Mouse (Mus musculus) adrenal gland, postnatal 0 days (tissue): Measurements from ENCODE around the gene Hydin. TPM values are rescaled to one million over a fixed set of nuclear protein-coding genes. Genes with fewer than 3 reads are reported as not detected.

Source experiments
- microRNA-seq: library from miRNA; unstranded; fragments of <30 nt; microRNA quantifications from one replicate; pipeline ENCODE4, GENCODE M21; 2016; ENCODE audit warnings: borderline replicate concordance; ENCODE audit not compliant: insufficient number of aligned reads
- polyA plus RNA-seq: library from polyadenylated mRNA; unstranded; fragments of >200 nt; fragmentation: Nextera tagmentation; extraction: Ambion mirVana; gene quantifications from 2 replicates; pipeline ENCODE4 v1.2.1, GENCODE M21; 2015

Hydin gene
- polyA plus RNA-seq: 0.08 TPM in 1 of 2 replicates, not detected in the other

DNA sequence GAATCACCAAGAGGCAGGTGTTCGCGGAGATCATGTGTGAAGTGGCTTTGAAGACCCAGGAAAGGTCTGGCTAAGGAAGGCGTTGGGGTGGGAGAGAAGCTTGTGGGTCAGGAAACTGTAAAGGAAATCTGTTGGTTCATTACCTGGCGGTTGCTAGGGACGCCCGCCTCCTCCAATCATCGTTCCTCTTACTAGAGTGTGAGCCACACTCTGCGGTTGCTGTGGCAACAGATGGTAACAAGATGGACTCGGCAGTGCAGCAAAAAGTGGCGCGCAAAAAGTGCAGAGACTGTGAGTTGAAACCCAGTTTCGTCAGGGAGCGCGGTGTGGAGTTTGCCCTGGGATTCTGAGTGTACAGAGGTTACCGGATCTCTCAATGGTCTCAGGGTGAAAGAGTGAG, at the start of gene Hydin:
Gene Hydin, plus strand, starts transcription at position 237 of the 400 bp plus-strand sequence.

DNA sequence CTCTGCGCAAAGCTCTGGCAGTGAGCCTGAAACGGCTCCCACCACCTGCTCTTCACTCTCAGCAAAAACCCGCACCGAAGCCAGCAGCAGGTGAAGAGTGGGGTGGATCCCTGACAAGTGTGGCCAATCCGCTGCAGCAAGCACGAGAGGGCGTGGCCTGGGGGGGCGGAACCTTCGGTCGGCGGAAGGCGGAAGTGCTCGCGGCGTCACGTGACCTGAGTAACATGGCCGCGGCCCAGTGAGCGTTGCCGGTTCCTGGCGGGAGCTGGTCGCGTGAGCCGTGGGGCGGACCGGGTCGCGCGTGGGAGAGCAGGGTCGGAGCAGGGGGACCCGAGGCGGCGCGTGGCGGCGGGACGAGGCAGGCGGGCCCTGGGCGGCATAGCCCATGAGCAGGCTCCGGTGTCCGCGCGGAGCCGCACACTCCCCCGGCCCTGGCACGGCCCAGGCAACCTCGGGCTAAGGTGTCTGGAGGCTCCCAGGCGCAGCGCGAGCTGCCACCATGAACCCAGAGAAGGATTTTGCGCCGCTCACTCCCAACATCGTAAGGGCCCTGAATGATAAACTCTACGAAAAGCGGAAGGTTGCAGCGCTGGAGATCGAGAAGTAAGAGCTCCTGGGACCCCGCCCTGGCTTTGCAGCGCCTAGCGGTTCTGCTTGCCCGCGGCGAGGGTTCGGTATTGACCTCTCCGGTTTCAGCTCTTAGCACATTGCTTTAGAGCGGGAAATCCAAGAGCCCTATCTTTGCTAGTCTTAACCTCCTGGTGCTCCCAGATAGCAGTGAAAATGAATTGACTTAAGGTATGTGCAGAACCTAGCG, 351.8 kb downstream of the Hydin start, which contains the start of gene Vac14:
Gene Vac14, plus strand, starts transcription at position 195 of the 817 bp plus-strand sequence.

Small RNAs within 50 kb of the gene (microRNA-seq; reads per million reads assigned to microRNA genes)
- gene Gm44489 (not detected), gene Gm47306 (not detected)

Other genes with a start within 250 kb of the Hydin start
- gene Chst4, start 227.2 kb upstream of the Hydin start, polyA plus RNA-seq: 2.6 and 3.2 TPM in 2 replicates
- gene Zfp612, start 187.2 kb upstream of the Hydin start, polyA plus RNA-seq: 3.8 and 5.4 TPM in 2 replicates
- not detected in 2 replicates for gene Gm21964, start 165.8 kb upstream of the Hydin start, polyA plus RNA-seq
- gene Gm17720, start 164.2 kb upstream of the Hydin start, polyA plus RNA-seq: not detected in 2 replicates
- gene Calb2, start 98.8 kb upstream of the Hydin start, polyA plus RNA-seq: 0.11 TPM in 1 of 2 replicates, not detected in the other
- gene Cmtr2, start 51.3 kb upstream of the Hydin start, polyA plus RNA-seq: 5.3 and 6.3 TPM in 2 replicates